Mouse (Mus musculus): ENCODE results near the gene Zfp972.
"Not testable (repeated sequence)": the region's sequence is repeated elsewhere in the genome, so short reads cannot be mapped to it uniquely, and the experiment has no call there.

Zfp972 gene

GRCm38 (mm10) chr2:177925563-177926103 is at the start of gene Zfp972:
TSS of gene Zfp972 (minus strand) at chr2:177925613.
- not testable (repeated sequence) for DNase-seq (ENCODE audit: inconsistent ontology term)

DNA sequence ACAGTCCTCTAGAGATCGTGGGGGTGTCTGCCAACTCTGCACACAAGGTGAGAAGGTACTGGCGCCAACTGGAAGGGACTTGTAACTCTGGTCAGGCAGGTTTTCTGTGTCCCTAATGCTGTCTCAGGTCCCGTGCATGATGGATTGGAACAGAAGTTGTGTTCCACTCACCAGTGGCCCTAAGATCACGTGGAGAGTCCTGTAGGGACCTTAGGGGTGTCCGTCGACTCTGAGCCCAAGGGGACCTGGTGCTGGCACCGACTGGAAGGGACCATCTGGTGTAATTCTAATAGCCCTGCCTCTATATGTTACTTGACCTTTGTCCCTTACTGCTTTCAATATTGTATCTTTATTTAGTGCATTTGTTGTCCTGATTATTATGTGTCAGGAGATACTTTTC is 49.4 kb upstream of the Zfp972 start:
- DNase-seq (ENCODE audit: inconsistent ontology term) = not testable (repeated sequence)

DNA sequence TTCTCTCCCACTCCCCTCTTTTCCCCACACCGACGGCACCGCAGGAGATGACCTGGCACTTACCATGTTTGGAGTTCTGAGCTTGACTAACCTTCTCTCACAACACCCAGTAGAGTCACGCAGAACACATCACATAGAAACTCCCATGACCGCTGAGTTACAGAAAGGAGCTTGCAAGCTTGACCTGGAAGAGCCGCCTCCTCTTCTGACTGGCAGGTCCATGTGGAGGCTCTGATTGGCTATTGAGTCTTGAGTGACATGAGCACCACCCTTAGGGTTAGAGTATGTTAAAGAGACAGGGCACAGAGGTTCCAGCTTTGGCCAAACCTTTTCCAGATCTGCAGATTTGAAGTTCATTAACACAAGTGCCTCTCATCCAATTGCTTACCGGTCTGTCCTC is 31.7 kb upstream of the Zfp972 start, which contains the start of gene Gm14326:
Gene Gm14326, minus strand, starts transcription at position 153 of the 400 bp plus-strand sequence.
- peak; percentile 25 for DNase-seq (ENCODE audit: inconsistent ontology term)

- peak; percentile 6 for DNase-seq (ENCODE audit: inconsistent ontology term)
These were observed 31.3 kb upstream of the Zfp972 start for GRCm38 (mm10) chr2:177956734-177957133.

- DNase-seq (ENCODE audit: inconsistent ontology term) = not testable (repeated sequence)
These were observed 22.1 kb downstream of the Zfp972 start for GRCm38 (mm10) chr2:177903276-177903675.

- DNase-seq (ENCODE audit: inconsistent ontology term) = not testable (repeated sequence)
These were observed 27.2 kb downstream of the Zfp972 start for GRCm38 (mm10) chr2:177898171-177898570.

DNA sequence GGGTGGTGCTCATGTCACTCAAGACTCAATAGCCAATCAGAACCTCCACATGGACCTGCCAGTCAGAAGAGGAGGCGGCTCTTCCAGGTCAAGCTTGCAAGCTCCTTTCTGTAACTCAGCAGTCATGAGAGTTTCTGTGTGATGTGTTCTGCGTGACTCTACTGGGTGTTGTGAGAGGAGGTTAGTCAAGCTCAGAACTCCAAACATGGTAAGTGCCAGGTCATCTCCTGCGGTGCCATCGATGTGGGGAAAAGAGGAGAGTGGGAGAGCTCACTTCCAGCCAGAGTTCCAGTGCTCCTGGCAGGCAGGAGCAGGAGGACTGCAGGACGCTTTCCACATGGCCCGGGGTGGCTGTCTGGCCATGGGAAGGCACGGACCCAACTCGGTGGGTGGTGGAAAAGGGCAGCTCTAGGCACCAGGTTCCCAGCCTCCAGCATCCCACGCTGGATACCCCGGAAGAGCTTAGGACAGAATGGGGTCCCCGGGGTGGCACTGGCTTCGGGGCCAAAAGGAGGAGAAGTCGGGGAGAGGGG is 28.3 kb downstream of the Zfp972 start, which contains the start of gene Gm14327:
Gene Gm14327, plus strand, starts transcription at position 51 of the 533 bp plus-strand sequence.
- DNase-seq (ENCODE audit: inconsistent ontology term) = not testable (repeated sequence)

- DNase-seq (ENCODE audit: inconsistent ontology term) = not testable (repeated sequence)
These were observed 37.7 kb downstream of the Zfp972 start for GRCm38 (mm10) chr2:177887743-177888142.

GRCm38 (mm10) chr2:177862254-177862653 is 63.2 kb downstream of the Zfp972 start:
- not testable (repeated sequence) for DNase-seq (ENCODE audit: inconsistent ontology term)

Data from Muller cell, postnatal 12 days (primary cell).